Mouse (Mus musculus): Measurements from ENCODE around the gene Ednrb.

Ednrb gene

GRCm38 (mm10) chr14:103844011-103844549, at the start of gene Ednrb:
TSS of gene Ednrb (minus strand) at chr14:103844402.
- DNase-seq (ENCODE audit: low spot score) = no peak

GRCm38 (mm10) chr14:103892411-103892938, 48.3 kb upstream of the Ednrb start:
- no peak for DNase-seq (ENCODE audit: low spot score)

- no peak for DNase-seq (ENCODE audit: low spot score)
Observed at GRCm38 (mm10) chr14:103890761-103891160, 46.6 kb upstream of the Ednrb start.

GRCm38 (mm10) chr14:103884892-103885575, 40.8 kb upstream of the Ednrb start:
- DNase-seq (ENCODE audit: low spot score) = no peak

- DNase-seq (ENCODE audit: low spot score) = no peak
Observed at GRCm38 (mm10) chr14:103882943-103883342, 38.7 kb upstream of the Ednrb start.

- DNase-seq (ENCODE audit: low spot score) = no peak
Observed at GRCm38 (mm10) chr14:103877117-103877516, 32.9 kb upstream of the Ednrb start.

- DNase-seq (ENCODE audit: low spot score) = no peak
Observed at GRCm38 (mm10) chr14:103876598-103876997, 32.4 kb upstream of the Ednrb start.

- no peak for DNase-seq (ENCODE audit: low spot score)
Observed at GRCm38 (mm10) chr14:103866636-103867035, 22.4 kb upstream of the Ednrb start.

- no peak for DNase-seq (ENCODE audit: low spot score)
Observed at GRCm38 (mm10) chr14:103865226-103865625, 21.0 kb upstream of the Ednrb start.

GRCm38 (mm10) chr14:103850071-103850845, 6.1 kb upstream of the Ednrb start:
- no peak for DNase-seq (ENCODE audit: low spot score)

GRCm38 (mm10) chr14:103845716-103846115, 1.5 kb upstream of the Ednrb start:
- no peak for DNase-seq (ENCODE audit: low spot score)

- no peak for DNase-seq (ENCODE audit: low spot score)
Observed at GRCm38 (mm10) chr14:103844944-103845343, 742 bp upstream of the Ednrb start.

GRCm38 (mm10) chr14:103843371-103844001, 716 bp downstream of the Ednrb start:
- DNase-seq (ENCODE audit: low spot score) = no peak

GRCm38 (mm10) chr14:103842896-103843295, 1.3 kb downstream of the Ednrb start:
- DNase-seq (ENCODE audit: low spot score) = no peak

GRCm38 (mm10) chr14:103840436-103840835, 3.8 kb downstream of the Ednrb start:
- DNase-seq (ENCODE audit: low spot score) = no peak

- no peak for DNase-seq (ENCODE audit: low spot score)
Observed at GRCm38 (mm10) chr14:103838887-103839286, 5.3 kb downstream of the Ednrb start.

- no peak for DNase-seq (ENCODE audit: low spot score)
Observed at GRCm38 (mm10) chr14:103834589-103834988, 9.6 kb downstream of the Ednrb start.

GRCm38 (mm10) chr14:103834147-103834546, 10.1 kb downstream of the Ednrb start:
- no peak for DNase-seq (ENCODE audit: low spot score)

- DNase-seq (ENCODE audit: low spot score) = no peak
Observed at GRCm38 (mm10) chr14:103832472-103832871, 11.7 kb downstream of the Ednrb start.

GRCm38 (mm10) chr14:103831007-103831406, 13.2 kb downstream of the Ednrb start:
- no peak for DNase-seq (ENCODE audit: low spot score)

GRCm38 (mm10) chr14:103826343-103826742, 17.9 kb downstream of the Ednrb start:
- no peak for DNase-seq (ENCODE audit: low spot score)

GRCm38 (mm10) chr14:103825934-103826333, 18.3 kb downstream of the Ednrb start:
- DNase-seq (ENCODE audit: low spot score) = no peak
